Mouse (Mus musculus) adrenal gland, adult 18-20 months (tissue): ENCODE data around the gene Ceacam3. TPM values are rescaled to one million over a fixed set of nuclear protein-coding genes. Genes with fewer than 3 reads are reported as not detected.
A peak's percentile ranks its signal among the peaks of the same experiment; 100 is the strongest.
"Not testable (repeated sequence)": the region's sequence is repeated elsewhere in the genome, so short reads cannot be mapped to it uniquely, and the experiment has no call there.

Experiments
- DNase-seq, 2 experiments: peaks; one replicate each; pipeline ENCODE4 v3.0.0; 2021 to 2022; ENCODE audit warnings: low spot score in 2 of 2
- long read RNA-seq, 2 experiments: library from polyadenylated mRNA; stranded (forward); transcript quantifications; one replicate each; pipeline ENCODE4 v2.0.0; 2021
- total RNA-seq, 2 experiments: library from RNA; stranded (reverse); gene quantifications; 1 replicate in 1 of 2; 2 replicates in 1 of 2; pipeline ENCODE4 v1.2.3; 2021

The Ceacam3 gene
- total RNA-seq, result not detected
- long read RNA-seq, experiment 1, result 0 reads
- long read RNA-seq, experiment 2, result 0 reads

- no peak for DNase-seq
Observed at GRCm38 (mm10) chr7:17149931-17150330, at the start of gene Ceacam3. Ceacam3 (plus strand) TSS chr7:17150282.

GRCm38 (mm10) chr7:17101631-17102030, 48.5 kb upstream of the Ceacam3 start:
- not testable (repeated sequence) for DNase-seq

GRCm38 (mm10) chr7:17135307-17135706, 14.8 kb upstream of the Ceacam3 start:
- no peak for DNase-seq

GRCm38 (mm10) chr7:17155634-17156033, 5.6 kb downstream of the Ceacam3 start:
- peak; percentile 27 to 51 for DNase-seq

GRCm38 (mm10) chr7:17156885-17157677, 7.0 kb downstream of the Ceacam3 start:
- no peak for DNase-seq

- DNase-seq, result no peak
Observed at GRCm38 (mm10) chr7:17159011-17159410, 8.9 kb downstream of the Ceacam3 start.

- no peak for DNase-seq
Observed at GRCm38 (mm10) chr7:17171827-17172226, 21.7 kb downstream of the Ceacam3 start.

GRCm38 (mm10) chr7:17203177-17203576, 53.1 kb downstream of the Ceacam3 start, which contains the start of gene Psg29:
Psg29 (plus strand) TSS chr7:17203477.
- no peak for DNase-seq

- DNase-seq, result no peak
Observed at GRCm38 (mm10) chr7:17205530-17206184, 55.6 kb downstream of the Ceacam3 start.

Other genes starting within 250 kb of the Ceacam3 start
- 1 to 10 TPM in 1 of 2 experiments, under 1 TPM in 1; 0.96 to 1.1 TPM for gene Ptgir, start 243.8 kb upstream of the Ceacam3 start, total RNA-seq
- 100 to 1,000 TPM; 227 to 234 TPM for gene Calm3, start 226.2 kb upstream of the Ceacam3 start, total RNA-seq
- gene Pnmal2, start 205.6 kb upstream of the Ceacam3 start, total RNA-seq, result 10 to 100 TPM; 24.4 to 33.3 TPM
- gene Pnmal1, start 190.6 kb upstream of the Ceacam3 start, total RNA-seq, result 1 to 10 TPM; 3.5 to 4.0 TPM
- 1 to 10 TPM; 1.6 to 2.0 TPM for gene Gm42372, start 167.2 kb upstream of the Ceacam3 start, total RNA-seq
- 10 to 100 TPM; 18.3 TPM for gene Ccdc8, start 157.6 kb upstream of the Ceacam3 start, total RNA-seq
- gene Ppp5c, start 122.4 kb upstream of the Ceacam3 start, total RNA-seq, result 10 to 100 TPM; 88.9 to 95.2 TPM
- 1 to 10 TPM; 3.4 to 4.3 TPM for gene Hif3a, start 87.9 kb upstream of the Ceacam3 start, total RNA-seq
- under 1 TPM; 0.32 to 0.33 TPM for gene Psg16, start 76.2 kb upstream of the Ceacam3 start, total RNA-seq
- under 1 TPM; 0.06 to 0.10 TPM for gene Psg29, start 53.2 kb downstream of the Ceacam3 start, total RNA-seq